Mouse (Mus musculus) kidney, embryonic 15.5 days (tissue): ENCODE measurements around the gene Smug1. TPM values are rescaled to one million over a fixed set of nuclear protein-coding genes. Genes with fewer than 3 reads are reported as not detected.

Experiments used
- ATAC-seq: fragments of 200-750 bp; cut with Nextera tagmentation; replicated peaks from 2 replicates; pipeline ENCODE4 v1.8.0; 2017; ENCODE audit warnings: moderate TSS enrichment; ENCODE audit not compliant: low FRiP score
- H3K27ac ChIP-seq: fragments of 300-500 bp; sonication (generic); 2 replicates; pipeline ENCODE4 v1.5.1; 2015; ENCODE audit warnings: mild to moderate bottlenecking, inconsistent platforms
- H3K27me3 ChIP-seq: fragments of 300-500 bp; sonication (generic); 2 replicates; pipeline ENCODE4 v1.6.1; 2015; ENCODE audit warnings: inconsistent platforms
- H3K36me3 ChIP-seq: fragments of 300-500 bp; sonication (generic); 2 replicates; pipeline ENCODE4 v1.6.1; 2015; ENCODE audit warnings: inconsistent platforms
- H3K4me1 ChIP-seq: fragments of 300-500 bp; sonication (generic); 2 replicates; pipeline ENCODE4 v1.6.1; 2015; ENCODE audit warnings: inconsistent platforms
- H3K4me2 ChIP-seq: fragments of 300-500 bp; sonication (generic); 2 replicates; pipeline ENCODE4 v1.6.1; 2015; ENCODE audit warnings: moderate library complexity, mild to moderate bottlenecking, inconsistent platforms
- H3K4me3 ChIP-seq: fragments of 300-500 bp; sonication (generic); replicated peaks from 2 replicates; pipeline ENCODE4 v1.5.1; 2015; ENCODE audit warnings: mild to moderate bottlenecking, inconsistent platforms
- H3K9ac ChIP-seq: fragments of 300-500 bp; sonication (generic); 2 replicates; pipeline ENCODE4 v1.6.1; 2015; ENCODE audit warnings: mild to moderate bottlenecking, inconsistent platforms
- H3K9me3 ChIP-seq: fragments of 300-500 bp; sonication (generic); replicated peaks from 2 replicates; pipeline ENCODE4 v1.6.1; 2016; ENCODE audit warnings: inconsistent platforms
- WGBS: fragments of 180-500 bp; shearing (Covaris S2); methylation state at CpG from one replicate; pipeline ENCODE4 v1.1.7; 2015; ENCODE audit warnings: mixed read lengths; 5-methylcytosine and 5-hydroxymethylcytosine counted together
- polyA plus RNA-seq: library from polyadenylated mRNA; unstranded; fragments of >200 nt; fragmentation: Nextera tagmentation; extraction: Ambion mirVana; gene quantifications from 2 replicates; pipeline ENCODE4 v1.2.1, GENCODE M21; 2015

The Smug1 gene
- polyA plus RNA-seq, 1 experiment from 2014 or later = 18.0 TPM

GRCm38 (mm10) chr15:103133761-103134160 is 33.1 kb downstream of the Smug1 start:
- Histone ChIP-seq H3K27me3 (peaks cover 30% of the 10 kb centered on the region), H3K4me3 (no peak overlapping the region)
- WGBS = 24% methylated on average over 4 of the region's 4 CpGs

DNA sequence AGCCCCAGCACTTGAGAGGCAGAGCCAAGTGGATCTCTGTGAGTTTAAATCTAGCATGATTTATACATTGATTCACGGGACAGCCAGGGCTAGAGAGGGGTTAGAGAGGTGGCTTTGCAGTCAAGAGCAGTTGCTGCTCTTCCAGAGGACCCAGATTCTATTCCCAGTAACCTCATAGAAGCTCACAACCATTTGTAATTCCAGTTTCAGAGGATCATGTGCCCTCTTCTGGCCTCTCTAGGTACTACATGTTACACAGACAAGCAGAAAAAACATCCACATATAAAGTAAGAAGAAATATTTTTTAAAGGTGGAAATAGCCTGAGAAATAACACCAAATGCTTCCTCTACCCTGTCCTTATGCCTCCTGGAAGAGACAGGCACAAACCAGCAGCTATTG is 36.2 kb downstream of the Smug1 start:
- Histone ChIP-seq H3K4me3 (no peak overlapping the region), H3K27me3 (peaks cover 13% of the 10 kb centered on the region; the same call in 1 of the 2 replicates), H3K4me2 (no peak overlapping the region), H3K36me3 (no peaks in the 10 kb centered on the region), H3K4me1 (peaks cover 51% of the 10 kb centered on the region), H3K9ac (no peak overlapping the region), H3K9me3 (no peaks in the 10 kb centered on the region), H3K27ac (no peak overlapping the region)
- 73% methylated on average over 1 of the region's 1 CpGs for WGBS
- no peak for ATAC-seq

More at GRCm38 (mm10) chr15:103133761-103134160, 33.1 kb downstream of the Smug1 start:
- no peak for ATAC-seq
- Histone ChIP-seq H3K4me1 (peaks cover 51% of the 10 kb centered on the region), H3K27ac (0 out of 2 replicates have a peak overlapping the region, but pooled peaks have one; percentile 78), H3K9me3 (no peaks in the 10 kb centered on the region), H3K4me2 (no peak overlapping the region), H3K36me3 (no peaks in the 10 kb centered on the region), H3K9ac (no peak overlapping the region)

DNA sequence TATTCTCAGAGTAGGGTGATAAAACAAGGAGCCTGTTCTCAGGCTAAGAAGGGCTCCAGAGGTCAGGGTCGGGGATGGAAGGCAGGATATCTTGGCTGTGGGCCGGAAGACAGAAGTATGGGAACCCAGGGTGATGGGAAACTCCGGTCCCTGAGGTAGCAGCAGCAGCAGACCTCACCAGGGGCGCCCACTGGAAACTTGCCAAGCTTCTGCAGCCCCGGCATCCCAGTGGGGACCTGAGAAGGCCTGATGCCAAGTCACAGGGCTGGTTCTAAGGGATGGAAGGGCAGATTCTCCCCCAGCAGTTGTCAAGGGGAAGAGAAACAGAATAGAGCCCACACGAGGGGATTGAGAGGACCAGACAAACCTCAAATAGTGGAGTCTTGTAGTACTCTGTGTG is 37.6 kb downstream of the Smug1 start:
- H3K4me1 ChIP-seq = peaks cover 51% of the 10 kb centered on the region
- H3K4me3 ChIP-seq = no peak overlapping the region
- H3K27ac ChIP-seq = no peak overlapping the region
- H3K27me3 ChIP-seq = peaks cover 16% of the 10 kb centered on the region; the same call in 1 of the 2 replicates
- 27% methylated on average over 6 of the region's 6 CpGs for WGBS
- no peaks in the 10 kb centered on the region for H3K9me3 ChIP-seq
- no peaks in the 10 kb centered on the region for H3K36me3 ChIP-seq
- no peak for ATAC-seq
- no peak overlapping the region for H3K4me2 ChIP-seq
- H3K9ac ChIP-seq = no peak overlapping the region

- Histone ChIP-seq H3K36me3 (no peaks in the 10 kb centered on the region), H3K27me3 (peaks cover 23% of the 10 kb centered on the region; the same call in 1 of the 2 replicates), H3K4me2 (no peak overlapping the region), H3K9ac (no peak overlapping the region), H3K27ac (peak overlapping the region; percentile 24; the same call in 1 of the 2 replicates), H3K4me3 (no peak overlapping the region), H3K9me3 (no peaks in the 10 kb centered on the region), H3K4me1 (peaks cover 54% of the 10 kb centered on the region)
- WGBS = 48% methylated on average over 1 of the region's 1 CpGs
- ATAC-seq = no peak
Observed at GRCm38 (mm10) chr15:103128056-103128833, 38.6 kb downstream of the Smug1 start.

- no peak overlapping the region for H3K9ac ChIP-seq
- ATAC-seq = no peak
- no peaks in the 10 kb centered on the region for H3K36me3 ChIP-seq
- H3K27me3 ChIP-seq = peaks cover 27% of the 10 kb centered on the region
- H3K27ac ChIP-seq = peak overlapping the region; percentile 37; the same call in 1 of the 2 replicates
- H3K4me3 ChIP-seq = no peak overlapping the region
- WGBS = 33% methylated on average over 5 of the region's 5 CpGs
- no peak overlapping the region for H3K4me2 ChIP-seq
- no peaks in the 10 kb centered on the region for H3K9me3 ChIP-seq
- peaks cover 76% of the 10 kb centered on the region for H3K4me1 ChIP-seq
Observed at GRCm38 (mm10) chr15:103125982-103126381, 40.9 kb downstream of the Smug1 start.

DNA sequence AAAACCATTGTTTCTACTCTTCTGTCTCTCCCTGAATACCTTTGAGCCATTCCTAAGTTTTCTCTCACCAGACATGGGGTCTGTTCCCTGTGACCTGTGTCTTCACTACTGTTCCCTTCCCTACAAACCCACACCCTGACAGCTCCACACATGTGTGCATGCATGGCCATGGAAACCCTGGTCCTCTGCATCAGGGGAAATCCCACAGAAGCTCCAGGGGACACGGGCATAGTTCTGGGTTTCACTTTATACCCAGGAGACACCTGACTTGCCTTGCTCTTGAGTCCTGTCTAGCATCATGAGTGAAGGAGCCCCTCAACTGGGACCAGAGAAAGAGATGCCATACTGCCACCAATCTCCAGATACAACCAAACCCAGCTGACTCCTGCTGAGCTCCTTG is 42.6 kb downstream of the Smug1 start:
- 0 out of 2 replicates have a peak overlapping the region, but pooled peaks have one; percentile 60 for H3K27ac ChIP-seq
- no peak for ATAC-seq
- H3K4me2 ChIP-seq = no peak overlapping the region
- H3K4me1 ChIP-seq = peaks cover 89% of the 10 kb centered on the region
- H3K27me3 ChIP-seq = peaks cover 38% of the 10 kb centered on the region
- no peak overlapping the region for H3K4me3 ChIP-seq
- 78% methylated on average over 1 of the region's 1 CpGs for WGBS
- H3K9ac ChIP-seq = no peak overlapping the region
- no peaks in the 10 kb centered on the region for H3K36me3 ChIP-seq
- H3K9me3 ChIP-seq = no peaks in the 10 kb centered on the region

DNA sequence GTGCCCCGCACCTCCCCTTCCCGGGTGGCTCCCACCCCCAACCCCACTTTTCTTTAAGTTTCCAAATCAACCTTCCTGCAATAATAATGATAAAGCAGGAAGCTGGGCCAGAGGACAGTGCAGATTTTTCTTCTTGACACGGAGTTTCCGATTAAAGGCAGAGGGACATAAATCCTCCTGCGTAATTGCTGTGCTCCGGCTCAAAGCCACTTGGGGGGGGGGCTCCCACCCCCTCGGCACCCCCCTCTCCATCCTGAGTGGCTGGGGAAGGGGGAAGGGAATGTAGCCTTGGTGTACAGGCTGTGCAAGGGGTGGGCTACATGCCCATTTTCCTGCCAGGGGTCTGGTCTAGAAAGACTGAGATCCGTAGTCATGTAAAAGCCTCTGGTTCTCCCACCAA is 43.5 kb downstream of the Smug1 start:
- no peaks in the 10 kb centered on the region for H3K9me3 ChIP-seq
- peaks cover 42% of the 10 kb centered on the region for H3K27me3 ChIP-seq
- peaks cover 82% of the 10 kb centered on the region for H3K4me1 ChIP-seq
- H3K4me3 ChIP-seq = no peak overlapping the region
- no peaks in the 10 kb centered on the region for H3K36me3 ChIP-seq
- H3K9ac ChIP-seq = no peak overlapping the region
- no peak; the same call in 1 of the 2 replicates for ATAC-seq
- peak overlapping the region; percentile 61; the same call in 1 of the 2 replicates for H3K27ac ChIP-seq
- WGBS = 14% methylated on average over 8 of the region's 8 CpGs
- H3K4me2 ChIP-seq = peak overlapping the region; percentile 15; the same call in 1 of the 2 replicates

DNA sequence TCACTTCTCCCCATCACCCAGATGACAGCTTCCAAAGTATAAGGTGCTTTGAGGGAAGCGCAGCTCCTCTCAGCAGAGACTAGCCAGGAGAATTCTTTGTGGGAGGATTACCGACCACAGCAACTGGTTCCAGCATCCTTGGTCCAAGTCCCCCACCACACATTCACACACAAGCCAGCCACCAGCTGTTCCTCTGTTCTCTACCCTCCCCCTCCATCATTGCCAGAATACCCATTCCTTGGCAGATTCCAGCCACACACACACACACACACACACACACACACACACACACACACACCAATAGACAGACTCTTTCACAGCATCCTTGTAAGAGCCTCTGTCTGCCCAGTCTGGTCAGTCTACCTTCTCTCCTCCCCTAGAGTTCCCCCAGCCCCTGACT is 44.5 kb downstream of the Smug1 start:
- Histone ChIP-seq H3K9ac (no peak overlapping the region), H3K4me2 (no peak overlapping the region), H3K9me3 (no peaks in the 10 kb centered on the region), H3K36me3 (no peaks in the 10 kb centered on the region), H3K4me3 (no peak overlapping the region), H3K27ac (peak overlapping the region; percentile 61; the same call in 1 of the 2 replicates), H3K27me3 (peaks cover 50% of the 10 kb centered on the region), H3K4me1 (peaks cover 75% of the 10 kb centered on the region)
- 52% methylated on average over 2 of the region's 2 CpGs for WGBS
- ATAC-seq = no peak

- Histone ChIP-seq H3K27ac (peak overlapping the region; percentile 29), H3K36me3 (no peaks in the 10 kb centered on the region), H3K4me3 (no peak overlapping the region), H3K9ac (no peak overlapping the region), H3K9me3 (no peaks in the 10 kb centered on the region), H3K27me3 (peaks cover 59% of the 10 kb centered on the region), H3K4me2 (no peak overlapping the region), H3K4me1 (peaks cover 85% of the 10 kb centered on the region)
- 10% methylated on average over 5 of the region's 5 CpGs for WGBS
- ATAC-seq = peak; percentile 20; the same call in 1 of the 2 replicates
Observed at GRCm38 (mm10) chr15:103121416-103121815, 45.5 kb downstream of the Smug1 start.

DNA sequence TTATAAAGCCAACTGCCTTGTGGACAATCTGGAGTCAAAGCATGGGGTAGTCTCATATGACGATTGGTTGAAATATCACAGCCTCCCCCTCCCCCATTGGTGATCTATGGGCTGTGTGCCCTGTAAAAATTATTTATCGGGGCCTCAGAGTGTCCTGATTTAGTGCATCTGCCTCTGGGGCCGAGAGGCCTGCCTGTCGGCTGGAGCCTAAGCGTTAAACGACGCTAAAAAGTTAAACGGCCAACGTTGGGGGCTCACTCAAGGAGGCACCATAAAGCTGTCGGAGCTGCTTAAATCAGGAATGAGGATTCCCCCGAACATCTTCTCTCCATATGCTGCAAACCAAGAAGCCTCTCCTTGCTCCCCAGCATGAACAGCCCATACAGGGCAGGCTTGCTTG is 46.3 kb downstream of the Smug1 start:
- H3K4me1 ChIP-seq = peaks cover 85% of the 10 kb centered on the region
- 13% methylated on average over 11 of the region's 11 CpGs for WGBS
- ATAC-seq = peak; percentile 41
- 0 out of 2 replicates have a peak overlapping the region, but pooled peaks have one; percentile 3 for H3K4me2 ChIP-seq
- peaks cover 67% of the 10 kb centered on the region for H3K27me3 ChIP-seq
- no peak overlapping the region for H3K4me3 ChIP-seq
- no peaks in the 10 kb centered on the region for H3K36me3 ChIP-seq
- peak overlapping the region; percentile 29; the same call in 1 of the 2 replicates for H3K27ac ChIP-seq
- H3K9ac ChIP-seq = no peak overlapping the region
- no peaks in the 10 kb centered on the region for H3K9me3 ChIP-seq

DNA sequence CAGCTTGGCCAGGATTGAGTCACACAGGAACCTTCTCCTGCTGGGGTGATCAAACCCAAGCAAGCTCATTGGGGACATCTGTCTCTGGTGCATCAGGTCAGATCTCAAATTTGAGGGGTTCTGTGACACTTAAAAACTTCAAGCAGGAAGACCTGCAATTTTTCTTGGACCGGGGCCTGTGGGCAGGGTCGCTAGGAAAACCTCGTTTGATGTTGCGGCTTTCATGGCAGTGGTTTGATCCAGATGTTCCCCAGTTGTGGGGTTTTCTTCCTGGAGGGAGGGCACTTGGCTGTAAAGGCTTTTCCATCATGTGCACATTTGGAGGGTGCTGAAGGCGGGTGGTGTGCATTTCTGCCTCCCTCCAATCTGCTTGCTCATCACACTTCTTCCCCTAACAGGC is 51.2 kb downstream of the Smug1 start:
- H3K9me3 ChIP-seq = no peaks in the 10 kb centered on the region
- H3K4me2 ChIP-seq = peak overlapping the region; percentile 40
- no peak overlapping the region for H3K4me3 ChIP-seq
- no peak for ATAC-seq
- WGBS = 48% methylated on average over 5 of the region's 5 CpGs
- H3K36me3 ChIP-seq = no peaks in the 10 kb centered on the region
- H3K4me1 ChIP-seq = peaks cover 61% of the 10 kb centered on the region
- peak overlapping the region; percentile 81 for H3K27ac ChIP-seq
- peaks cover 59% of the 10 kb centered on the region for H3K27me3 ChIP-seq
- H3K9ac ChIP-seq = no peak overlapping the region

- H3K4me1 ChIP-seq = peaks cover 60% of the 10 kb centered on the region
- H3K9me3 ChIP-seq = no peaks in the 10 kb centered on the region
- H3K27me3 ChIP-seq = peaks cover 54% of the 10 kb centered on the region
- H3K36me3 ChIP-seq = no peaks in the 10 kb centered on the region
- 2% methylated on average over 9 of the region's 9 CpGs for WGBS
- H3K4me2 ChIP-seq = peak overlapping the region; percentile 40
- no peak overlapping the region for H3K4me3 ChIP-seq
- H3K9ac ChIP-seq = no peak overlapping the region
- ATAC-seq = peak; percentile 77
- peak overlapping the region; percentile 81 for H3K27ac ChIP-seq
Observed at GRCm38 (mm10) chr15:103115256-103115655, 51.6 kb downstream of the Smug1 start.
